Mouse (Mus musculus) myocyte (in vitro differentiated cells): ENCODE measurements around the gene Snx33.

Source experiments
- CEBPB ChIP-seq: IDR thresholded peaks from 2 replicates; pipeline ENCODE4 v1.6.1; 2011; ENCODE audit warnings: mild to moderate bottlenecking, moderate library complexity; ENCODE audit not compliant: poor library complexity, insufficient read depth, severe bottlenecking
- E2F4 ChIP-seq: IDR thresholded peaks from one replicate; pipeline ENCODE4 v1.6.1; 2011; ENCODE audit warnings: mild to moderate bottlenecking, control low read depth, moderate library complexity; ENCODE audit not compliant: insufficient read depth
- MAX ChIP-seq: IDR thresholded peaks from one replicate; pipeline ENCODE4 v1.6.1; 2011; ENCODE audit warnings: low read depth, mild to moderate bottlenecking, control low read depth
- POLR2A ChIP-seq: IDR thresholded peaks from one replicate; pipeline ENCODE4 v1.6.1; 2011; ENCODE audit warnings: low read depth, mild to moderate bottlenecking, control low read depth, moderate library complexity; ENCODE audit not compliant: insufficient read length
- POLR2AphosphoS2 ChIP-seq: IDR thresholded peaks from one replicate; pipeline ENCODE4 v1.6.1; 2011; ENCODE audit warnings: low read depth, control low read depth; ENCODE audit not compliant: insufficient read length
- REST ChIP-seq: IDR thresholded peaks from one replicate; pipeline ENCODE4 v1.6.1; 2011; ENCODE audit warnings: mild to moderate bottlenecking, control low read depth, moderate library complexity; ENCODE audit not compliant: insufficient read depth, insufficient read length
- SRF ChIP-seq: IDR thresholded peaks from one replicate; pipeline ENCODE4 v1.6.1; 2011; ENCODE audit warnings: low read depth; ENCODE audit not compliant: control insufficient read depth, insufficient read length
- TCF12 ChIP-seq: IDR thresholded peaks from one replicate; pipeline ENCODE4 v1.6.1; 2011; ENCODE audit warnings: mild to moderate bottlenecking, control low read depth; ENCODE audit not compliant: poor library complexity, insufficient read depth, severe bottlenecking
- TCF3 ChIP-seq: IDR thresholded peaks from one replicate; pipeline ENCODE4 v1.6.1; 2011; ENCODE audit warnings: low read depth, control low read depth; ENCODE audit not compliant: insufficient read length
- USF1 ChIP-seq: IDR thresholded peaks from one replicate; pipeline ENCODE4 v1.6.1; 2011; ENCODE audit warnings: low read depth, mild to moderate bottlenecking, control low read depth, moderate library complexity

- no peak for TF ChIP-seq POLR2AphosphoS2
- TF ChIP-seq POLR2A: no peak
- TF ChIP-seq USF1: no peak
- TF ChIP-seq SRF: no peak
- TF ChIP-seq E2F4: no peak
- TF ChIP-seq TCF3: no peak
- no peak for TF ChIP-seq TCF12
- TF ChIP-seq MAX: no peak
- no peak for TF ChIP-seq REST
- no peak for TF ChIP-seq CEBPB
Observed at GRCm38 (mm10) chr9:56953562-56953961, 25.4 kb upstream of the Snx33 start.
